Mouse (Mus musculus) embryonic facial prominence, embryonic 14.5 days (tissue): ENCODE data around the gene C8g. TPM values are rescaled to one million over a fixed set of nuclear protein-coding genes. Genes with fewer than 3 reads are reported as not detected.

Experiments
- ATAC-seq: fragments of 200-750 bp; cut with Nextera tagmentation; 2 replicates; pipeline ENCODE4 v1.8.0; 2017; ENCODE audit warnings: low read depth, moderate number of reproducible peaks, moderate TSS enrichment
- DNase-seq: peaks from one replicate; pipeline ENCODE4 v3.0.0-alpha.2; 2015; ENCODE audit warnings: low spot score
- H3K27ac ChIP-seq: fragments of 300-500 bp; sonication (generic); replicated peaks from 2 replicates; pipeline ENCODE4 v1.5.1; 2014; ENCODE audit warnings: low read depth, mild to moderate bottlenecking, low read length, moderate library complexity
- H3K27me3 ChIP-seq: fragments of 300-500 bp; sonication (generic); replicated peaks from 2 replicates; pipeline ENCODE4 v1.6.1; 2014; ENCODE audit warnings: low read length; ENCODE audit not compliant: control insufficient read depth, insufficient read depth
- H3K36me3 ChIP-seq: fragments of 300-500 bp; sonication (generic); 2 replicates; pipeline ENCODE4 v1.6.1; 2014; ENCODE audit warnings: low read length, mixed read lengths; ENCODE audit not compliant: control insufficient read depth, insufficient read depth
- H3K4me1 ChIP-seq: fragments of 300-500 bp; sonication (generic); 2 replicates; pipeline ENCODE4 v1.6.1; 2014; ENCODE audit warnings: antibody characterized with exemption, low read length; ENCODE audit not compliant: control insufficient read depth, insufficient read depth
- H3K4me2 ChIP-seq: fragments of 300-500 bp; sonication (generic); 2 replicates; pipeline ENCODE4 v1.6.1; 2014; ENCODE audit warnings: low read depth, mild to moderate bottlenecking, low read length, moderate library complexity, mixed read lengths
- H3K4me3 ChIP-seq: fragments of 300-500 bp; sonication (generic); 2 replicates; pipeline ENCODE4 v1.5.1; 2014; ENCODE audit warnings: low read depth, mild to moderate bottlenecking, low read length
- H3K9ac ChIP-seq: fragments of 300-500 bp; sonication (generic); 2 replicates; pipeline ENCODE4 v1.6.1; 2014; ENCODE audit warnings: low read depth, mild to moderate bottlenecking, low read length, moderate library complexity, mixed read lengths
- H3K9me3 ChIP-seq: fragments of 300-500 bp; sonication (generic); 2 replicates; pipeline ENCODE4 v1.6.1; 2016; ENCODE audit warnings: low read length; ENCODE audit not compliant: control insufficient read depth
- WGBS: fragments of 180-500 bp; shearing (Covaris S2); extraction: QIAGEN DNeasy Blood & Tissue Kit; methylation state at CpG from one replicate; pipeline ENCODE4 v1.1.7; 2014; 5-methylcytosine and 5-hydroxymethylcytosine counted together
- polyA plus RNA-seq: library from polyadenylated mRNA; unstranded; fragments of >200 nt; fragmentation: Nextera tagmentation; extraction: Ambion mirVana; gene quantifications from 2 replicates; pipeline ENCODE4 v1.2.1, GENCODE M21; 2014

C8g gene
- polyA plus RNA-seq, 1 experiment from 2014 or later = 5.1 TPM

GRCm38 (mm10) chr2:25536531-25536930, 35.0 kb upstream of the C8g start:
- Histone ChIP-seq H3K4me3 (no peak overlapping the region), H3K9ac (no peak overlapping the region), H3K4me1 (no peaks in the 10 kb centered on the region), H3K36me3 (peaks cover 71% of the 10 kb centered on the region), H3K27ac (no peak overlapping the region), H3K27me3 (no peaks in the 10 kb centered on the region), H3K4me2 (no peak overlapping the region), H3K9me3 (no peaks in the 10 kb centered on the region)
- ATAC-seq (no peak), DNase-seq (no peak)
- 93% methylated on average over 8 of the region's 8 CpGs for WGBS

GRCm38 (mm10) chr2:25534866-25535182, 33.3 kb upstream of the C8g start:
- Histone ChIP-seq H3K36me3 (peaks cover 84% of the 10 kb centered on the region), H3K9me3 (no peaks in the 10 kb centered on the region), H3K4me2 (no peak overlapping the region), H3K9ac (no peak overlapping the region), H3K27ac (no peak overlapping the region), H3K4me1 (no peaks in the 10 kb centered on the region), H3K27me3 (no peaks in the 10 kb centered on the region), H3K4me3 (no peak overlapping the region)
- no peak for DNase-seq
- WGBS = 93% methylated on average over 2 of the region's 2 CpGs
- ATAC-seq = no peak

DNA sequence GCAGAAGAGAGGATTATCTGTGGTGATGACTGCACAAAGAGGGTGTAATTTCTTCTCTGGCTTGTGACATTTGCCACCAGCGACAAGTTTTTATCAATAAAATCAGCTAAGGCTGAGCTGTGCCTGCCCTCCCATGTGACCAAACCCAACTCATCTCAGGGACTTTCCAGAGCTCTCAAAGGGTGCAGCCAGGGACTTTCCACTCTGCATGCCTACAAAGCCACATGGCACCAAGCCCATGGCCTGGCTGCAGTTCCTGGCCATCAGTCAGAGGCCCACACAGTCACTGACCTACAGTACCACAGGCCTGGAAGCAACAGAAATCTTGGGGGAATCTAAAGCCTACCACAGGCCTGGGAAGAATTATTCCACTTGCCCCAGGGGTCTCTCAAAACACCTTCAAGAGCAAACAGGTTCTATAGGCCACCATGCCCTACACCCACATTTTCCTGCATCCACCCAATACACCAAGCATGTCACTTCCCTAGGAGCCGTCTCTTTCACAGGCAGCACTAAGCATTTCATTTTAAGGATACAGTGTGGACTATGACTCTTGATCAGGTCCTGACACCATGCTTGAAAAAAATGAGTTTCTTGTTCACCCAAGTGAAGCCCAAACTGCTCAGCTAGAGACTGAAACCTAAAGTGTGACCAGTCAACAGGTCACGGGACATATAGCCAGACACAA, 32.8 kb upstream of the C8g start:
- Histone ChIP-seq H3K36me3 (peaks cover 88% of the 10 kb centered on the region), H3K4me2 (no peak overlapping the region), H3K27ac (no peak overlapping the region), H3K27me3 (no peaks in the 10 kb centered on the region), H3K4me1 (no peaks in the 10 kb centered on the region), H3K4me3 (no peak overlapping the region), H3K9me3 (no peaks in the 10 kb centered on the region), H3K9ac (no peak overlapping the region)
- DNase-seq (no peak), ATAC-seq (no peak)
- WGBS = 85% methylated on average over 3 of the region's 3 CpGs

GRCm38 (mm10) chr2:25533707-25534106, 32.2 kb upstream of the C8g start:
- no peaks in the 10 kb centered on the region for H3K4me1 ChIP-seq
- no peak for ATAC-seq
- peaks cover 92% of the 10 kb centered on the region for H3K36me3 ChIP-seq
- H3K27ac ChIP-seq = no peak overlapping the region
- H3K9ac ChIP-seq = no peak overlapping the region
- no peak overlapping the region for H3K4me2 ChIP-seq
- no peak overlapping the region for H3K4me3 ChIP-seq
- WGBS = 94% methylated on average over 2 of the region's 2 CpGs
- no peaks in the 10 kb centered on the region for H3K9me3 ChIP-seq
- H3K27me3 ChIP-seq = no peaks in the 10 kb centered on the region
- DNase-seq = no peak

DNA sequence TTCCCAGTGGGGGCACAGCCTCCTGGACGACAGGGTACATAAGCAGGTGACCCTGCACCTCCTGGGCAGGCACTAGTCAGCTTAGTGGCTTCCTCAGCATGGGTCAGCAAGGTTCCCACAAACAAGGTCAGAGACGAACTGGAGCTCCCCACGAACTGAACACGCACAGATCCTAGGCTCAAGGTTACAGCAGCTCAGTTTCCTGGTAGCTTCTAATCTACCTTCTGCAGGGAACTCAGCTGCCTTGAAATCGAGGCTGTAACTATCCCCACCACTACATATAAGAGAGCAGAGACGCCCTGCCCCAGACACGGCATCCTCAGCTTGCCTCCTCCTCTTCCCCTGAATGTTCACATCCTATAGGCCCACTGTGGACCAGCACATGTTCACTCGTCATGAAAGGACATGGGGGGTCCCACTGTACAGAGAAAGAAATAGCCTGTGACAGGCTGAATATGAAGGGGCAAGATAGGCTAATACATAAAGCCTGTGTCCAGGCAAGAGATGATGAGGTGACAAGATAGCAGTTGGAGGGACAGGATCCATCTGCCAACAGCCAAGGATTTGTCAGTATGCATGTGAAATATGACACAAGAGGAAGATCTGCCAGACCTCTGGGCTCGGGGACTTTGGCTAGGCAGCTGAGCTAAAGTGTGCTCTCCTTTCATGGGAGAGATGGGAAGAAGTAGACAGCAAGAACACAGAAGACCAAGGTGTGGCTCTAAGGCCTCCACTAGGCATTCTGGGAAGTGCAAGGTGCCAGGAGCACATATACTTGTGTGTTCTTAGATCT, 25.2 kb upstream of the C8g start:
- no peak for ATAC-seq
- no peak for DNase-seq
- 86% methylated on average over 9 of the region's 9 CpGs for WGBS

GRCm38 (mm10) chr2:25509912-25510311, 8.4 kb upstream of the C8g start:
- DNase-seq = no peak
- H3K27ac ChIP-seq = no peak overlapping the region

More for the DNA sequence above, 25.2 kb upstream of the C8g start:
- H3K36me3 ChIP-seq = peaks cover 97% of the 10 kb centered on the region
- no peak overlapping the region for H3K27ac ChIP-seq
- H3K9ac ChIP-seq = no peak overlapping the region
- H3K9me3 ChIP-seq = no peaks in the 10 kb centered on the region
- H3K4me2 ChIP-seq = no peak overlapping the region
- H3K4me1 ChIP-seq = no peaks in the 10 kb centered on the region
- H3K4me3 ChIP-seq = no peak overlapping the region
- H3K27me3 ChIP-seq = no peaks in the 10 kb centered on the region

DNA sequence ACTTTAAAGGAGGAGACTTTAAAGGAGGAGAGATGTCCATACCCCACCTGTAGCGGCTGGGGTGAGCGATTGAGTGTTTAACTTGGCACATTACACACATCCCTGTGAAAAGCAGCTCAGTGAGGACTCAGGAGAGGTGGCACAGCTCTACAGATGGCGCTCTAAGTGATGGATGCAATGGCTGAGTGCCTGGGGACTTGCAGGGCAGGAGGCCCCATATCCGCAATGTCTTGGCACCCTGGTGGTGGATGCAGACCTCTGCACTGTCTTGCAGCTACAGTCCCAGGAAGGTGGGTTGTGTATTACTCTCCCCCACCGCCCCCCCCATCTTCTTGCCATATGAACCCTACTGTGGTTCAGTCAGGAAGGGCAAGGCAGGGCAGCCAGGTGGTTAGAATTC, 5.4 kb upstream of the C8g start:
- ATAC-seq (peak; percentile 35; the same call in 1 of the 2 replicates), DNase-seq (peak; percentile 21)
- no peak overlapping the region for H3K9ac ChIP-seq
- no peak overlapping the region for H3K4me3 ChIP-seq
- H3K9me3 ChIP-seq = no peaks in the 10 kb centered on the region
- H3K27me3 ChIP-seq = no peaks in the 10 kb centered on the region
- peaks cover 2% of the 10 kb centered on the region for H3K4me1 ChIP-seq
- H3K36me3 ChIP-seq = peaks cover 32% of the 10 kb centered on the region
- no peak overlapping the region for H3K27ac ChIP-seq
- 34% methylated on average over 5 of the region's 5 CpGs for WGBS
- H3K4me2 ChIP-seq = no peak overlapping the region

More at GRCm38 (mm10) chr2:25509912-25510311, 8.4 kb upstream of the C8g start:
- WGBS = 63% methylated on average over 3 of the region's 3 CpGs
- no peaks in the 10 kb centered on the region for H3K4me1 ChIP-seq
- H3K36me3 ChIP-seq = peaks cover 12% of the 10 kb centered on the region
- H3K9me3 ChIP-seq = no peaks in the 10 kb centered on the region
- H3K4me2 ChIP-seq = no peak overlapping the region
- H3K9ac ChIP-seq = no peak overlapping the region
- no peaks in the 10 kb centered on the region for H3K27me3 ChIP-seq
- H3K4me3 ChIP-seq = no peak overlapping the region
- no peak for ATAC-seq

- 93% methylated on average over 4 of the region's 4 CpGs for WGBS
- DNase-seq (no peak), ATAC-seq (no peak)
- Histone ChIP-seq H3K4me1 (peaks cover 9% of the 10 kb centered on the region), H3K36me3 (peaks cover 32% of the 10 kb centered on the region), H3K9me3 (no peaks in the 10 kb centered on the region), H3K27me3 (no peaks in the 10 kb centered on the region), H3K9ac (no peak overlapping the region), H3K27ac (no peak overlapping the region), H3K4me3 (no peak overlapping the region), H3K4me2 (no peak overlapping the region)
These were observed 4.3 kb upstream of the C8g start for GRCm38 (mm10) chr2:25505860-25506259.

- no peaks in the 10 kb centered on the region for H3K27me3 ChIP-seq
- WGBS = 100% methylated on average over 1 of the region's 1 CpGs
- no peak overlapping the region for H3K4me2 ChIP-seq
- H3K4me3 ChIP-seq = no peak overlapping the region
- ATAC-seq = no peak
- no peak overlapping the region for H3K27ac ChIP-seq
- H3K4me1 ChIP-seq = peaks cover 9% of the 10 kb centered on the region
- no peaks in the 10 kb centered on the region for H3K9me3 ChIP-seq
- DNase-seq = no peak
- H3K36me3 ChIP-seq = peaks cover 32% of the 10 kb centered on the region
- no peak overlapping the region for H3K9ac ChIP-seq
These were observed 3.5 kb upstream of the C8g start for GRCm38 (mm10) chr2:25505000-25505399.
